ENCODE assay signal across 26 mouse cellular contexts in genomic region chr3:51913498-51913897, GRCm38 (mm10).
"Had no signal": no experiment of that assay in that cellular context is flagged by ENCODE, and none has a peak within 500 bp of the region (broad histone marks: within the 10 kb centered on the region; RNA-seq: fewer than 3 reads in every experiment).

No protein-coding gene starts in this region.

- ATAC-seq: hindbrain, embryonic 16.5 days; inflammation-experienced regulatory T-cells, adult 6 months; intestine, embryonic 15.5 days; intestine, postnatal 0 days; liver, embryonic 12.5 days had no signal

- H3K9me3 ChIP-seq: heart, embryonic 10.5 days; heart, embryonic 12.5 days; hindbrain, embryonic 10.5 days; hindbrain, embryonic 12.5 days; intestine, embryonic 15.5 days; limb, embryonic 13.5 days; limb, embryonic 15.5 days; liver, embryonic 12.5 days had no signal

- H3K4me2 ChIP-seq: heart, embryonic 12.5 days; hindbrain, embryonic 12.5 days; hindbrain, embryonic 14.5 days; intestine, embryonic 15.5 days; limb, embryonic 13.5 days; limb, embryonic 15.5 days; liver, embryonic 12.5 days had no signal

- H3K9ac ChIP-seq: heart, embryonic 12.5 days; hindbrain, embryonic 12.5 days; hindbrain, embryonic 14.5 days; intestine, embryonic 15.5 days; limb, embryonic 13.5 days; limb, embryonic 15.5 days; liver, embryonic 12.5 days; liver, embryonic 14.5 days had no signal

- H3K36me3 ChIP-seq: heart, embryonic 10.5 days; heart, embryonic 12.5 days; hindbrain, embryonic 10.5 days; hindbrain, embryonic 12.5 days; intestine, embryonic 15.5 days; limb, embryonic 13.5 days; limb, embryonic 15.5 days; liver, embryonic 12.5 days had no signal

- H3K4me3 ChIP-seq: gastrocnemius, adult 2 months; heart, adult 2 months; heart, embryonic 10.5 days; heart, embryonic 12.5 days; hindbrain, embryonic 10.5 days; hindbrain, embryonic 12.5 days; intestine, embryonic 15.5 days; layer of hippocampus, adult 2 months; limb, embryonic 13.5 days; limb, embryonic 15.5 days; liver, embryonic 12.5 days had no signal

- H3K27me3 ChIP-seq: heart, embryonic 12.5 days; hindbrain, embryonic 12.5 days; intestine, embryonic 15.5 days; limb, embryonic 13.5 days; limb, embryonic 15.5 days; liver, embryonic 12.5 days had no signal

- H3K27ac ChIP-seq: gastrocnemius, adult 2 months; heart, adult 2 months; heart, embryonic 10.5 days; hindbrain, embryonic 10.5 days; hindbrain, embryonic 12.5 days; hindbrain, embryonic 14.5 days; intestine, embryonic 15.5 days; layer of hippocampus, adult 2 months; limb, embryonic 13.5 days; limb, embryonic 15.5 days; liver, embryonic 12.5 days; liver, embryonic 14.5 days had no signal

- DNase-seq: gastrocnemius, adult 2 months; gastrocnemius, postnatal 14 days; gastrocnemius, postnatal 36 days; heart, adult 2 months; heart, postnatal 10 days; heart, postnatal 4 days; kidney, adult 18-20 months; kidney, adult 8-10 months; kidney, postnatal 10 days; kidney, postnatal 25 days; layer of hippocampus, postnatal 36 days; left cerebral cortex, postnatal 4 days had no signal
